Mouse (Mus musculus) CH12.LX (cell line): ENCODE measurements around the gene Isyna1.

ENCODE experiments used
- CTCF ChIP-seq, 2 experiments: IDR thresholded peaks in 1 of 2; conservative IDR thresholded peaks in 1 of 2; 2 replicates each; pipeline ENCODE4 v1.5.1; 2011 to 2012; ENCODE audit warnings: low read depth in 2 of 2, low read length in 2 of 2, improper control_type of control experiment in 1 of 2, inconsistent platforms in 1 of 2, mild to moderate bottlenecking in 1 of 2, moderate library complexity in 1 of 2
- MAX ChIP-seq: IDR thresholded peaks from 2 replicates; pipeline ENCODE4 v1.6.1; 2011; ENCODE audit warnings: low read length, improper control_type of control experiment
- MEF2A ChIP-seq: IDR thresholded peaks from 2 replicates; pipeline ENCODE4 v1.6.1; 2014; ENCODE audit warnings: low read depth, mild to moderate bottlenecking, inconsistent platforms, low read length, improper control_type of control experiment, borderline replicate concordance
- RAD21 ChIP-seq: IDR thresholded peaks from 2 replicates; pipeline ENCODE4 v1.6.1; 2011; ENCODE audit warnings: low read depth, mild to moderate bottlenecking, low read length, improper control_type of control experiment, moderate library complexity
- USF1 ChIP-seq: IDR thresholded peaks from 2 replicates; pipeline ENCODE4 v1.6.1; 2014; ENCODE audit warnings: low read depth, mild to moderate bottlenecking, inconsistent platforms, low read length, improper control_type of control experiment
- ZC3H11A ChIP-seq: IDR thresholded peaks from 2 replicates; pipeline ENCODE4 v1.6.1; 2012; ENCODE audit warnings: low read depth, mild to moderate bottlenecking, inconsistent platforms, low read length, improper control_type of control experiment
- ZNF384 ChIP-seq: IDR thresholded peaks from 2 replicates; pipeline ENCODE4 v1.6.1; 2012; ENCODE audit warnings: low read depth, low read length, improper control_type of control experiment, inconsistent platforms

- TF ChIP-seq MAX: no peak
- no peak for TF ChIP-seq MEF2A
- no peak for TF ChIP-seq ZC3H11A
- TF ChIP-seq USF1: no peak
- TF ChIP-seq RAD21: no peak
- TF ChIP-seq ZNF384: no peak
- no peak for TF ChIP-seq CTCF (conservative IDR thresholded peaks at IDR 0.05 in 1 of 2, IDR thresholded peaks at IDR 0.05 in 1 of 2; ENCODE audit: low read depth in 2 of 2, low read length in 2 of 2)
These were observed 52.6 kb downstream of the Isyna1 start for GRCm38 (mm10) chr8:70646775-70647174.
